Mouse (Mus musculus): Measurements from ENCODE around the gene Nek8. TPM values are rescaled to one million over a fixed set of nuclear protein-coding genes. Genes with fewer than 3 reads are reported as not detected.

Gene Nek8
- polyA plus RNA-seq, 1 experiment from 2014 or later = 16.7 TPM

DNA sequence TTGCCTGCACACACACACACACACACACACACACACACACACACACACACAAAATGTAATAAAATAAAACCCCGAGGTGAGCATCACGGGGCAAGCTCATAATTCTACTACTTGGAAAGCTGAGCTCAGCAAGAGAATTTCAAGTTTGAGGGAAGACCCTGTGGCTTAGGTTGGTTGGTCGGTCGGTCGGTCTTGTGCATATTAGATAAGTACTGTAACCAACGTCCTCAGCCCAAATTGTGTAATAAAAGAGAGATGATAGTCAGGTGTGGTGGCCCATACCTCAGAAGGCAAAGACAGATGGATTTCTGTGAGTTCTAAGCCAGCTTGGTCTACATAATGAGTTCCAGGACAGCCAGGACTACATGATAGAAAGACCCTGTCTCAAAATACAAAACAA lies 42.6 kb downstream of the Nek8 start:
- Histone ChIP-seq H3K4me3 (replicated peaks; ENCODE audit: low read length) (no peak overlapping the region), H3K36me3 (ENCODE audit: control insufficient read depth, insufficient read depth, low read length) (no peaks in the 10 kb centered on the region), H3K4me2 (ENCODE audit: low read depth, low read length) (no peak overlapping the region), H3K9ac (ENCODE audit: low read length) (no peak overlapping the region), H3K27ac (ENCODE audit: low read length) (no peak overlapping the region), H3K4me1 (ENCODE audit: control insufficient read depth, insufficient read depth, low read length) (no peaks in the 10 kb centered on the region), H3K9me3 (replicated peaks; ENCODE audit: control insufficient read depth, low read length) (no peaks in the 10 kb centered on the region), H3K27me3 (ENCODE audit: control insufficient read depth, insufficient read depth, low read length) (no peaks in the 10 kb centered on the region)
- WGBS = 86% methylated on average over 6 of the region's 6 CpGs
- no peak for ATAC-seq (ENCODE audit: insufficient read depth, low FRiP score)

DNA sequence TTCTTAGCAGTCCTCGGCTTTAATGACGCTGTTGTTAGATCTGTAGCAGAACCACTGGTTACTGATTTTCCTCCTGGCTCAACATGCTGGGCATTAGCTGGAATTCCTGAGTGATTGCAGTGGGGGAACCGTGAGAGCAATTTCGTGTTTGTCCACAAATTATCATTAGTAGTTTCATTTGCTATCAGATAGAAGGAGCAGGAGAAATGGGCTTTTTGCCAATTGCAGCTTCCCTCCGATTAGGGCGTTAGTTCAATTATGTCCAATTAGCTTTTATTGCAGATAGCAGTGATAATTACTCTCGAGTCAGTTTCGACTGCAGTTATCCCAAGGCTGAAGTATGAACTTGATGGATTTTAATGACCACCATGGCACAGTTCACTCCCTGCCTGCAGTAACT lies 47.0 kb downstream of the Nek8 start:
- Histone ChIP-seq H3K9me3 (replicated peaks; ENCODE audit: control insufficient read depth, low read length) (no peaks in the 10 kb centered on the region), H3K9ac (ENCODE audit: low read length) (no peak overlapping the region), H3K4me1 (ENCODE audit: control insufficient read depth, insufficient read depth, low read length) (no peaks in the 10 kb centered on the region; the same call in 1 of the 2 replicates), H3K27me3 (ENCODE audit: control insufficient read depth, insufficient read depth, low read length) (no peaks in the 10 kb centered on the region), H3K4me2 (ENCODE audit: low read depth, low read length) (no peak overlapping the region), H3K36me3 (ENCODE audit: control insufficient read depth, insufficient read depth, low read length) (no peaks in the 10 kb centered on the region), H3K4me3 (replicated peaks; ENCODE audit: low read length) (no peak overlapping the region), H3K27ac (ENCODE audit: low read length) (no peak overlapping the region)
- no peak for ATAC-seq (ENCODE audit: insufficient read depth, low FRiP score)
- WGBS = 78% methylated on average over 8 of the region's 8 CpGs

DNA sequence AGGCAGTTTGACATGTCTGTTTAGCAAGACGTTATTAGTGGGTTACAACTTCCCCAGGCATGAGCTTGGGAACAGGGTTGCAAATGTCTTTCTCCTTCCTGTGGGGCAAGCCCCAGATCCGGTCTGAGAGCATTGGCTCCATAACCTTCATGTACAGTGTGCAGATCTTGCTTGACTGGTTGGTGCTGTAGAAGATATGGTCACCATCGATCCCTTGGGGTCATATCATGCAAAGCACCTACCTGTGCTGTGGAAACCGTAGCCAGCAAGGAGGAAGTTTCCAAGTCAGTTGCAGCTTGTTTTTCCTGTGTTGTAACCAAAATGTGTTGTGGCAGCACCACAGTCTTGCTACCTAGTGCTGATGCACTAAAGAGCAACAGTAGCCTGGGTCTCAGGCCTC lies 49.7 kb downstream of the Nek8 start:
- no peak overlapping the region; the same call in 1 of the 2 replicates for H3K27ac ChIP-seq (ENCODE audit: low read length)
- ATAC-seq (ENCODE audit: insufficient read depth, low FRiP score) = peak; percentile 25; the same call in 1 of the 2 replicates
- 65% methylated on average over 4 of the region's 4 CpGs for WGBS

DNA sequence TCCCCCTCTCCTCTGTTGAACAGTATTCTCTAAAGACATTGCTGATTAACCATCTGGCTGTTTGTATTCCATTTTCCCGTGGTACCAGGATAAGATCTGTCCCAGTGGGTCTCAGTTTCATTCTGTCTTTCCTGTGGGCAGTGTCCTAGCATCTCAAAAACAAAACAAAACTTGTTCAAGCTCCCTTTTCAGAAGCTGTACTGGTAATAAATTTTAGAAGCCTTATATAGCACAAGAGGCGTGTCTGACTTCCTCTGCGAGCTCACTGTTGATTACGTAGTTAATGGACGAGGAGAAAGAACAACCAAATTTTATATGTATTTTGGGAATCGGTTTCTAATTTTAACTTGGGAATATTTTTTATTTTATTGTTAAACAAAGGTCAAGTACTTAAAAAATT lies 50.8 kb downstream of the Nek8 start:
- Histone ChIP-seq H3K27ac (ENCODE audit: low read length) (no peak overlapping the region), H3K27me3 (ENCODE audit: control insufficient read depth, insufficient read depth, low read length) (no peaks in the 10 kb centered on the region), H3K4me2 (ENCODE audit: low read depth, low read length) (no peak overlapping the region), H3K4me3 (replicated peaks; ENCODE audit: low read length) (no peak overlapping the region), H3K9me3 (replicated peaks; ENCODE audit: control insufficient read depth, low read length) (no peaks in the 10 kb centered on the region), H3K36me3 (ENCODE audit: control insufficient read depth, insufficient read depth, low read length) (no peaks in the 10 kb centered on the region), H3K4me1 (ENCODE audit: control insufficient read depth, insufficient read depth, low read length) (no peaks in the 10 kb centered on the region; the same call in none of the 2 replicates), H3K9ac (ENCODE audit: low read length) (no peak overlapping the region)
- 66% methylated on average over 6 of the region's 6 CpGs for WGBS
- ATAC-seq (ENCODE audit: insufficient read depth, low FRiP score) = no peak

More for the DNA sequence above, 49.7 kb downstream of the Nek8 start:
- no peak overlapping the region for H3K4me3 ChIP-seq (replicated peaks; ENCODE audit: low read length)
- no peaks in the 10 kb centered on the region for H3K36me3 ChIP-seq (ENCODE audit: control insufficient read depth, insufficient read depth, low read length)
- H3K27me3 ChIP-seq (ENCODE audit: control insufficient read depth, insufficient read depth, low read length) = no peaks in the 10 kb centered on the region
- H3K9ac ChIP-seq (ENCODE audit: low read length) = no peak overlapping the region; the same call in 1 of the 2 replicates
- no peaks in the 10 kb centered on the region; the same call in 1 of the 2 replicates for H3K4me1 ChIP-seq (ENCODE audit: control insufficient read depth, insufficient read depth, low read length)
- H3K9me3 ChIP-seq (replicated peaks; ENCODE audit: control insufficient read depth, low read length) = no peaks in the 10 kb centered on the region
- H3K4me2 ChIP-seq (ENCODE audit: low read depth, low read length) = no peak overlapping the region

DNA sequence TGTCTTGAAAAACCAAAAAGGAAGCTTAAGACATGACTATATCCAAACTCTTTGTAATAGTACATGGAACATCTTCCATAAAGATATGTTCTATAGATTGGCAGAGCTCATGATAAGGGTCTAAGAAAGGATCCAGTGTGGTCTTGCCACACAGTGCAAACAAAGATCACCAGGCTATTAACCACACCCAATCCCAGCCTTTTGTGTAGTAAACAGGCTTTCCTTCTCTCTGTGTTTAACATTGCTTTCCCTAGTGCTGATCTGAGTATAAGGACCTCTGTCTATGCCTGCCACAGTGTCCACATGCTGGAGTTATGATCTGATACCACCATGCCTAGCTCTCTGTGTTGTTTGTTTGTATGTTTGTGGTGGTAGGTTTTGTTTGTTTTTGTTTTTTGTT lies 52.7 kb downstream of the Nek8 start:
- Histone ChIP-seq H3K27me3 (ENCODE audit: control insufficient read depth, insufficient read depth, low read length) (no peaks in the 10 kb centered on the region), H3K27ac (ENCODE audit: low read length) (no peak overlapping the region), H3K9me3 (replicated peaks; ENCODE audit: control insufficient read depth, low read length) (no peaks in the 10 kb centered on the region), H3K4me3 (replicated peaks; ENCODE audit: low read length) (no peak overlapping the region), H3K36me3 (ENCODE audit: control insufficient read depth, insufficient read depth, low read length) (no peaks in the 10 kb centered on the region), H3K4me2 (ENCODE audit: low read depth, low read length) (no peak overlapping the region), H3K9ac (ENCODE audit: low read length) (no peak overlapping the region), H3K4me1 (ENCODE audit: control insufficient read depth, insufficient read depth, low read length) (no peaks in the 10 kb centered on the region; the same call in none of the 2 replicates)
- ATAC-seq (ENCODE audit: insufficient read depth, low FRiP score) = no peak

DNA sequence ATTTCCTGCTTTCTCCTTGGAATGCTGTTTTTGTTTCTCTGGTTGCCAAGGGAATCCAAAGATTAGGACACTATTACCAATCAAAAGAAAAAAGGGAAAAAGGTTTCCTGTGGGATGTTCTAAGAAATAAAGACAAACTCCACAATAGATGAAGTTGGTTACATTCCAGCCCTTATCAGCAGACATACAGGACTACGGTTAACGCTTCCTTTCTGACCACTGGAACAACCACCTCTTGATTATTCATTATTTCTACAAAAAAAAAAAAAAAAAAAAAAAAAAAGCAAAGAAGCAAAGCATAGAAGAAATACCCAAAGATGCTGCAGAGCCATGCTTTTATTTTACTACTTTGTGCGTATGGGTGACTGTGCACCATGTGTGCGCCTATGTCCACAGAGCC lies 53.7 kb downstream of the Nek8 start:
- Histone ChIP-seq H3K4me2 (ENCODE audit: low read depth, low read length) (no peak overlapping the region), H3K27ac (ENCODE audit: low read length) (no peak overlapping the region), H3K9ac (ENCODE audit: low read length) (no peak overlapping the region), H3K36me3 (ENCODE audit: control insufficient read depth, insufficient read depth, low read length) (no peaks in the 10 kb centered on the region), H3K4me1 (ENCODE audit: control insufficient read depth, insufficient read depth, low read length) (no peaks in the 10 kb centered on the region; the same call in none of the 2 replicates), H3K27me3 (ENCODE audit: control insufficient read depth, insufficient read depth, low read length) (no peaks in the 10 kb centered on the region), H3K4me3 (replicated peaks; ENCODE audit: low read length) (no peak overlapping the region), H3K9me3 (replicated peaks; ENCODE audit: control insufficient read depth, low read length) (no peaks in the 10 kb centered on the region)
- WGBS = 86% methylated on average over 4 of the region's 4 CpGs
- no peak for ATAC-seq (ENCODE audit: insufficient read depth, low FRiP score)

DNA sequence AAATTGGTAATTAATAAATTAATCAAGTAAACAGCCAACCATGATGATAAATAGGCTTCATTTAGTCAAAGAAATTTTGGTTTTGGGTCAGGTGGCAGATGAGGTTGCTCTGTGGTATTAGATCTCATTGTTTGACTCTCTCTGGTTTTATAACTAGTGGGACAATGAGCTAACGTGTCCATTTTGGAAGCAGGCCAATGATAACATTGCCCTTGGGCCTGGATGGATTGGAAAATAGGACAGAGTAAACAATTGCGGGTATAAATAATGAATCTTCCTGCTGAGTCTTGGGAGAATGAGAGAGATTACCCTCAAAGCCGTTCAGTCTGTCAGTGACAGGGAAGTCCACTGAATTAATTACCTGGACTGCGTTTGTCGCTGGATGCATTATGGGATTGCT lies 55.3 kb downstream of the Nek8 start:
- Histone ChIP-seq H3K4me2 (ENCODE audit: low read depth, low read length) (no peak overlapping the region), H3K4me1 (ENCODE audit: control insufficient read depth, insufficient read depth, low read length) (peaks cover 1% of the 10 kb centered on the region), H3K9me3 (replicated peaks; ENCODE audit: control insufficient read depth, low read length) (no peaks in the 10 kb centered on the region), H3K27ac (ENCODE audit: low read length) (no peak overlapping the region), H3K27me3 (ENCODE audit: control insufficient read depth, insufficient read depth, low read length) (no peaks in the 10 kb centered on the region), H3K9ac (ENCODE audit: low read length) (no peak overlapping the region), H3K4me3 (replicated peaks; ENCODE audit: low read length) (no peak overlapping the region), H3K36me3 (ENCODE audit: control insufficient read depth, insufficient read depth, low read length) (no peaks in the 10 kb centered on the region)
- no peak for ATAC-seq (ENCODE audit: insufficient read depth, low FRiP score)
- WGBS = 36% methylated on average over 5 of the region's 5 CpGs

DNA sequence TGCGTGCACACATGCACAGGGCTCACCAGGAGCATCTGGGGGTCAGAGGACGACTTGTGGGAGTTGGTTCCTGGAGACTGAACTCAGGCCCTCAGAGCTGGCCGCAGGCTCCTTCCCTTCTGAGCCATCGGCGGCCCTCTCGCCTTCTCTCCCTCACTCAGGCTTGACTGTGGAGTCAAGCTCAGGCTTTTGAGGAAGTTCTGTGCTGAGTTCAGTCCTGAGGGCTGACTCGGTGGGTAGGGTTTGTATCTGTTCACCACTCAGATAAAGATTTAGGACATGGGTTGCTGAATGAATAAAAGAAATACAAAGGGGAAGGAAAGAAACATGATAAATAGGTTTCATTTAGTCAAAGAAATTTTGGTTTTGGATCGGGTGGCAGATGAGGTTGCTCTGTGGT lies 56.6 kb downstream of the Nek8 start:
- no peak overlapping the region for H3K9ac ChIP-seq (ENCODE audit: low read length)
- H3K9me3 ChIP-seq (replicated peaks; ENCODE audit: control insufficient read depth, low read length) = no peaks in the 10 kb centered on the region
- H3K4me3 ChIP-seq (replicated peaks; ENCODE audit: low read length) = no peak overlapping the region
- 74% methylated on average over 8 of the region's 8 CpGs for WGBS
- no peak overlapping the region for H3K4me2 ChIP-seq (ENCODE audit: low read depth, low read length)
- H3K4me1 ChIP-seq (ENCODE audit: control insufficient read depth, insufficient read depth, low read length) = peaks cover 8% of the 10 kb centered on the region
- H3K36me3 ChIP-seq (ENCODE audit: control insufficient read depth, insufficient read depth, low read length) = no peaks in the 10 kb centered on the region
- H3K27ac ChIP-seq (ENCODE audit: low read length) = no peak overlapping the region
- no peaks in the 10 kb centered on the region for H3K27me3 ChIP-seq (ENCODE audit: control insufficient read depth, insufficient read depth, low read length)
- ATAC-seq (ENCODE audit: insufficient read depth, low FRiP score) = no peak

DNA sequence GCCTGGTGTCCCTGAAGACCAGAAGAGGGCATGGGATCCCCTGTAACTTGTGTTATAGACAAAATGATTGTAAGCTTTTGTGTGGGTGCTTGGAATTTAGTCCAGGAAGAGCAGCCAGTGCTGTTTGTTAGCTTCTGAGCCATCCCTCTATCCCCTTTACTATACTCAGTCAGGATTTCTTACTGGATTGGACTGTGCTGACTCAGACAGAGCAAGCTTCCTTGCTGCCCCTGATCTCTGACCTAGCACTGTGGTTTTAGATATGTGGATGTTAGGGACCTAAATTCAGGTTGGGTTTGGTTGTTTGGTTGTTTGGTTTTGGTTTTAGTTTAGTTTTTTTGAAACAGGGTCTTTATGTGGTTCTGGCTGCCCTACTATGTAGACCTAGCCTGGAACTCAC lies 58.0 kb downstream of the Nek8 start:
- Histone ChIP-seq H3K9ac (ENCODE audit: low read length) (no peak overlapping the region), H3K27me3 (ENCODE audit: control insufficient read depth, insufficient read depth, low read length) (no peaks in the 10 kb centered on the region), H3K36me3 (ENCODE audit: control insufficient read depth, insufficient read depth, low read length) (no peaks in the 10 kb centered on the region), H3K4me3 (replicated peaks; ENCODE audit: low read length) (no peak overlapping the region), H3K4me2 (ENCODE audit: low read depth, low read length) (no peak overlapping the region), H3K4me1 (ENCODE audit: control insufficient read depth, insufficient read depth, low read length) (peaks cover 16% of the 10 kb centered on the region), H3K27ac (ENCODE audit: low read length) (no peak overlapping the region), H3K9me3 (replicated peaks; ENCODE audit: control insufficient read depth, low read length) (no peaks in the 10 kb centered on the region)
- no peak for ATAC-seq (ENCODE audit: insufficient read depth, low FRiP score)

DNA sequence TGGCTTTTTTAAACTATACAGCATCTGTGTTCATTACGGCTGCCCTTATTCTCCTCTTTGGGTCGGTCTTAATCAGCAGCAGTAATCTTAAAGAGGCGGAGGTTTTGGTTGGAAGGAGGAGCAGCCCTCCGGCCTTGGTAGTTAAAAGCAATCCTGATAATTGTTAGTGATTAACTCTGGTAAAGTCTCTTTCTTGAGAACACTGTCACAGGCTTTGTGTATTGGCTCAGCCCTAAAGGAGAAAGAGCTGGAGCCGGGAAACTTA lies 60.4 kb downstream of the Nek8 start:
- WGBS = 8% methylated on average over 5 of the region's 5 CpGs
- Histone ChIP-seq H3K4me2 (ENCODE audit: low read depth, low read length) (peak overlapping the region; percentile 83), H3K27ac (ENCODE audit: low read length) (peak overlapping the region; percentile 70; the same call in 1 of the 2 replicates)

More for the DNA sequence above, 60.4 kb downstream of the Nek8 start:
- Histone ChIP-seq H3K9ac (ENCODE audit: low read length) (peak overlapping the region; percentile 82), H3K9me3 (replicated peaks; ENCODE audit: control insufficient read depth, low read length) (no peaks in the 10 kb centered on the region), H3K4me1 (ENCODE audit: control insufficient read depth, insufficient read depth, low read length) (peaks cover 16% of the 10 kb centered on the region), H3K36me3 (ENCODE audit: control insufficient read depth, insufficient read depth, low read length) (no peaks in the 10 kb centered on the region), H3K4me3 (replicated peaks; ENCODE audit: low read length) (peak overlapping the region; percentile 88), H3K27me3 (ENCODE audit: control insufficient read depth, insufficient read depth, low read length) (no peaks in the 10 kb centered on the region)
- no peak for ATAC-seq (ENCODE audit: insufficient read depth, low FRiP score)

Data from stomach, embryonic 16.5 days (tissue).